Mouse (Mus musculus): ENCODE measurements around the gene A1cf. TPM values are rescaled to one million over a fixed set of nuclear protein-coding genes. Genes with fewer than 3 reads are reported as not detected.
A peak's percentile ranks its signal among the peaks of the same experiment; 100 is the strongest.

A1cf gene
- polyA plus RNA-seq, 3 experiments from 2014 or later: not detected

DNA sequence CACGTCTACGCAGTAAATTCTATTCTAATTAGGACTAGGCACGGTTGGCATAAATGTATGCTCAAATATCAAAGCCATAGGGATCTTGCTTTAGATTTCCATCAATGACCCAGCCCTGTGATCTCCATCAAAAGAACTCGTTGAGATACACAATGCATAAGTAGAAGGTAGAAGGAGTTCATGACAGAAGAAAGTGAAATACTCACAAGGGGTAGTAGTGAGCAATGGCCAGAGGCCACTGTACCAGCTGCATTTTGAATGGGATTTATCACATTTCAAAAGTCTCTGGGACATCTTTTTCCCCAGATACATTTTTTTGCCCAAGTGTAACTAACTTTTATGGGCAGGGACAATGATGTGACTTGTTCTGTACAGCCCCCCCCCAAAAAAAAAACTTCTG lies 85.7 kb downstream of the A1cf start:
- no peak for ATAC-seq

DNA sequence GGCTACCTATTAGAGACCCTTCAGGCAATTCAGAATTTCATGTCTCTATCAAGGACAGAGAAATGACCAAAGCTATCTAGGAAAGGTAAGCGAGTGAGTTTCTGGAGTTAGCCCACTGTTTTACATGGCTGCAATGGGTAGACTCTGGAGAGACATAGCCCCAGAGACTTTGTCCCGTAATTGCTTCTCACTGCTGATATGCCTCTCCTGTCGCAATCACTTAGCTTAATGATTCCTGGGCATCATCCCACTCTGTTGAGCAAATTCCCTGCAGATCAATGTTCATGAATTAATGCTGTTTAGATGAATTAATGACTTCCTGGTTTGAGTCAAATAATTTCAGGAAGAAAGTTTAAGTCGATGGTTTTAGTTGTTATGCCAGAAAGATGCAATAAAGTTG lies 86.1 kb downstream of the A1cf start:
- ATAC-seq: no peak

DNA sequence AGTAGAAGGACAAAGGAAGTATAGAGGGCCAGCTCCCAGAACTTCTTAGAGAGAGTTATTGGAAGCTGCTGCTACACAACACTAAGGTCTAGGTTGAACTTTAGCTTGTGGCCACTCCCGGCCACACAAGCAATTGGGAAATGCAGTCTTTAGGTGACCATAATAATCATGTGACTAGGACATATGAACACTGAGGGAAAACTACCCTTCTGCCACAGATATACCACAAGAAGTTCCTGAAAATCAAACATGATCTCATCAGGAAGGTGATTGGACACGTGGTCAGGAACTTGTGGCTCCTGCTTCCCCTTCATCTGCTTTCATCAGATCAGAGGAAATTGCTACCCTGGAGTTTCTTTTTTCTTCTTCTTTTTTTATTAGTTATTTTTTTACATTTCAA lies 87.8 kb downstream of the A1cf start:
- ATAC-seq: no peak

GRCm38 (mm10) chr19:31960434-31960833 lies 91.9 kb downstream of the A1cf start:
- ATAC-seq: no peak

DNA sequence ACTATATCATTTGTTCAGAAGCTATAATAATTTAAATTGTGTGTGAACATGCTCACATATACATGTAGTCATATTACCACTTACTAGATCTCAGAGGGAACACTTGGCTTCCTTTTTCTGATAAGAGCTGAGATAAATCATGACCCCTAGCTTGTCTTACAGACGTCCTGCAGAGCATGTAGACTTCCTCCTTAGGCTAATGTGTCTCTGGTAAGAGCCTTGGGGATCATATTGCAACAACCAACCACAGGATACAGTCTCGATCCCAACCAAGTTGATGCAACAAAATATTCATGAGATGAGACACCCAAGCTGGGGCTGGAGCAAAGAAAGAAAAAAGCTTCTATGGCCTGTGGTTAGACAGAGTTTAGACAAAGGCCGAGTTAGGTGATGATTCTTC lies 94.6 kb downstream of the A1cf start:
- no peak for ATAC-seq

DNA sequence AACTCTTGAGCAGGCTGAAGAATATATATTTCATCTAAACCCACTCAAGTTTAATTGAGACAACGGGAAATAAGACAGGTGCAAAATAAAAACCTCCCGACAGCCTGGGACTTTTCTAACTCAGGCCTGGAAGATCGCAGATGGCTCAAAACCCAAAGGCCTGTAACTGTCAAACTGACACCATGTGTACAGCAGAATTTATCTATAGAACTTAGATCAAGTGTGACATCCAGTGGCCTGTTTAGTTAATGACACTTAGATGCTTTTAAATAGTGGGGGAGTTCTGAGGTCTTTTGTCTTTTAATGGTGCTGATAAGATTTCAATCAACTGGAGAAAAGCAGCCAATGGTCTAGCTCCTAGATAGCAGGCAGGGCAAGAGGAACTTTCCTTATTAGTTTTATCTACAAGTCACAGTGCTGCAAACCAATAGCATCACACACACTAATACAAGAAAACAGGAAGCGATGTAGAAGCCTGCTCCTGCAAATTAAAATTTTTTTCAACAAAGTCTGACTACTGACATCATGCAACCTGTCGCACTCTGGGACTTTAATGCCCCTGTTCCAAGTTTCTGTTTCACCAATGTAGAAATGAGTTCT lies 99.5 kb downstream of the A1cf start:
- ATAC-seq: peak; percentile 60

DNA sequence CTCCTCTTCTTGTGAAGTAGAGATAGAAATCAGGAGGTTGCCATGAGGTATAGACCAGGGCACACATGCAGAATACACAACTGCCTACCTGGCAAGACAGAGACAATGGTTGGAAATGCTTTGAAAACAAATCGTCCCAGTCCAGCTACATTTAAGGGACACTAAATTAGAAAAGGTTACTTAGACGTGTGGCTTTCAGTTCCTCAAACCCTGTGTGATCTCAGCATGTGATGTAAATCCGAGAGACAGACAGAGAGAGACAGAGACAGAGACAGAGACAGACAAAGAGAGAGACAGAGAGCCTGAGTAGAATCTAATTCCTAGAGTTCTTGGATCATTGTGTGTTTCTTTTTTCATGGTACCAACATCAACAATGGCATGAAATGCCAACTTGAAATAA lies 102.8 kb downstream of the A1cf start:
- no peak for ATAC-seq

GRCm38 (mm10) chr19:31971998-31972397 lies 103.4 kb downstream of the A1cf start:
- peak; percentile 81 for ATAC-seq

DNA sequence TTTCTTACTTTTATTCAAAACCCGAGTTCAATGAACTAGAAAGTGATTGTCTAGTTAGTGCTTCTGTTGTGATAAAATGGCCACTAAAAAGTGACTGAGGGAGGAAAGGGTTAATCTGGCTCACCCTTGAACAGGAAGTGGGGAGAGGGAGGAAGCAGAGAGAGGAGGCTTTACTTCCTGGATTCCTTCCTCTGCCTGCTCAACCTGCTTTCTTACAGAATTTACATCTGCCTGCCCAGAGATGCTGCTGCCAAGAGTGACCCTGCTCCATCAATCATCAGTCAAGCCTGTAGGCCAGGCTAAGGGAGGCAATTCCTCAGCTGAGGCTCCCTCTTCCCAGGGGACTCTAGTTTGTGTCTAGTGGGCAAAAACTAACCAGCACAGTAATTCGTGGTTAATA lies 107.3 kb downstream of the A1cf start:
- peak; percentile 75 for ATAC-seq

DNA sequence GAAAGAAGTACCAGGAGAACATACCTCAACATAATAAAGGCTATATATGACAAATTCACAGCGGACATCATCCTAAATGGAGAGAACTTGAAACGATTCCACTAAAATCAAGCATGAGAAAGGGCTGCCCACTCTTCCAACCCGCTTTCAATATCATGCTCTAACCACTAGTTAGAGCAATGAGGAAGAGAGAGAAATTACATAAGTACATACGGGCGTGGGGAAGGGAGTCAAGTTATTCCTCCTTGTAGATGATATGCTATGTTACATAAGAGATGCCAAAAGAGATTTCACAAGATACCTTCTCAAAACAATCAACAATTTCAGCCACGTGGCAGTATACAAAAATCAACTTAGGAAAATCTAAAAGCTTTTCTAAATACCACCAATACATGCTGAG lies 122.5 kb downstream of the A1cf start:
- no peak for ATAC-seq

GRCm38 (mm10) chr19:31996916-31997315 lies 128.4 kb downstream of the A1cf start:
- no peak for ATAC-seq

Other genes with a start within 250 kb of the A1cf start
- gene Prkg1, start 103.7 kb upstream of the A1cf start, polyA plus RNA-seq (2017; shearing (Covaris generic)): under 1 TPM in 1 of 3 experiments, not detected in 2; 0.24 TPM
- gene Asah2, start 239.4 kb downstream of the A1cf start, polyA plus RNA-seq (2017; shearing (Covaris generic)): 1 to 10 TPM; 1.5 to 3.2 (median 1.5) TPM